Mouse (Mus musculus): ENCODE measurements around the gene Ier5l. TPM values are rescaled to one million over a fixed set of nuclear protein-coding genes. Genes with fewer than 3 reads are reported as not detected.
A peak's percentile ranks its signal among the peaks of the same experiment; 100 is the strongest.

Gene Ier5l
- total RNA-seq, 2 experiments from 2014 or later: 0.97 to 1.1 TPM

- peak overlapping the region; percentile 91 for H3K27ac ChIP-seq
- no peak for TF ChIP-seq CTCF (IDR thresholded peaks at IDR 0.05)
- no peak for DNase-seq
- H3K4me3 ChIP-seq: peak overlapping the region; percentile 65
- intact Hi-C loops (cut with DNase I): no loop called here
Observed at GRCm38 (mm10) chr2:30464411-30464810, 9.6 kb downstream of the Ier5l start.

- TF ChIP-seq CTCF (IDR thresholded peaks at IDR 0.05): no peak
- peak; percentile 80 for DNase-seq
- intact Hi-C loops (cut with DNase I): no loop called here
Observed at GRCm38 (mm10) chr2:30463904-30464330, 10.1 kb downstream of the Ier5l start.

GRCm38 (mm10) chr2:30463341-30463761, 10.7 kb downstream of the Ier5l start:
- intact Hi-C loops (cut with DNase I): no loop called here
- H3K4me3 ChIP-seq: peak overlapping the region; percentile 65
- no peak for TF ChIP-seq CTCF (IDR thresholded peaks at IDR 0.05)
- peak overlapping the region; percentile 91 for H3K27ac ChIP-seq
- DNase-seq: no peak

More at GRCm38 (mm10) chr2:30463904-30464330, 10.1 kb downstream of the Ier5l start:
- H3K4me3 ChIP-seq: peak overlapping the region; percentile 65
- H3K27ac ChIP-seq: peak overlapping the region; percentile 91

- TF ChIP-seq CTCF (IDR thresholded peaks at IDR 0.05): peak; percentile 19
- no peak overlapping the region for H3K27ac ChIP-seq
- intact Hi-C loops (cut with DNase I): no loop called here
- H3K4me3 ChIP-seq: no peak overlapping the region
- DNase-seq: no peak
Observed at GRCm38 (mm10) chr2:30459241-30459640, 14.8 kb downstream of the Ier5l start.

- Histone ChIP-seq H3K27ac (peak overlapping the region; percentile 20; the same call in 1 of the 2 replicates), H3K4me3 (no peak overlapping the region)
- intact Hi-C loops (cut with DNase I): no loop called here
- TF ChIP-seq CTCF (IDR thresholded peaks at IDR 0.05): no peak
- DNase-seq: no peak
Observed at GRCm38 (mm10) chr2:30458349-30458748, 15.7 kb downstream of the Ier5l start.

GRCm38 (mm10) chr2:30456104-30456980, 17.7 kb downstream of the Ier5l start:
- Histone ChIP-seq H3K4me3 (no peak overlapping the region), H3K27ac (peak overlapping the region; percentile 36)
- no peak for TF ChIP-seq CTCF (IDR thresholded peaks at IDR 0.05)
- peak; percentile 68 for DNase-seq
- intact Hi-C loops (cut with DNase I): no loop called here

- no peak for TF ChIP-seq CTCF (IDR thresholded peaks at IDR 0.05)
- DNase-seq: no peak
- H3K27ac ChIP-seq: no peak overlapping the region
- no peak overlapping the region for H3K4me3 ChIP-seq
- intact Hi-C loops (cut with DNase I): no loop called here
Observed at GRCm38 (mm10) chr2:30454587-30454986, 19.4 kb downstream of the Ier5l start.

- no peak for DNase-seq
- Histone ChIP-seq H3K27ac (no peak overlapping the region), H3K4me3 (no peak overlapping the region)
- TF ChIP-seq CTCF (IDR thresholded peaks at IDR 0.05): no peak
- intact Hi-C loops (cut with DNase I): no loop called here
Observed at GRCm38 (mm10) chr2:30453570-30453969, 20.4 kb downstream of the Ier5l start.

- intact Hi-C loops (cut with DNase I): no loop called here
Observed at GRCm38 (mm10) chr2:30451525-30451924, 22.5 kb downstream of the Ier5l start.

GRCm38 (mm10) chr2:30450530-30450929, 23.5 kb downstream of the Ier5l start:
- Histone ChIP-seq H3K4me3 (no peak overlapping the region), H3K27ac (no peak overlapping the region)
- DNase-seq: no peak
- TF ChIP-seq CTCF (IDR thresholded peaks at IDR 0.05): peak; percentile 68
- intact Hi-C loops (cut with DNase I): no loop called here

More at GRCm38 (mm10) chr2:30451525-30451924, 22.5 kb downstream of the Ier5l start:
- Histone ChIP-seq H3K4me3 (no peak overlapping the region), H3K27ac (no peak overlapping the region)
- no peak for TF ChIP-seq CTCF (IDR thresholded peaks at IDR 0.05)
- no peak for DNase-seq

- Histone ChIP-seq H3K4me3 (no peak overlapping the region), H3K27ac (peak overlapping the region; percentile 98)
- DNase-seq: no peak
- no peak for TF ChIP-seq CTCF (IDR thresholded peaks at IDR 0.05)
- intact Hi-C loops (cut with DNase I): no loop called here
Observed at GRCm38 (mm10) chr2:30448371-30448770, 25.6 kb downstream of the Ier5l start.

- intact Hi-C loops (cut with DNase I): no loop called here
- Histone ChIP-seq H3K27ac (peak overlapping the region; percentile 98), H3K4me3 (peak overlapping the region; percentile 33)
- TF ChIP-seq CTCF (IDR thresholded peaks at IDR 0.05): no peak
- peak; percentile 78 for DNase-seq
Observed at GRCm38 (mm10) chr2:30446891-30447826, 26.9 kb downstream of the Ier5l start.

All from gastrocnemius, adult 2 months (tissue).